Mouse (Mus musculus): Measurements from ENCODE around the gene Pxdn. TPM values are rescaled to one million over a fixed set of nuclear protein-coding genes. Genes with fewer than 3 reads are reported as not detected.

The Pxdn gene
- total RNA-seq, 2 experiments from 2014 or later, result 34.4 to 53.6 TPM

DNA sequence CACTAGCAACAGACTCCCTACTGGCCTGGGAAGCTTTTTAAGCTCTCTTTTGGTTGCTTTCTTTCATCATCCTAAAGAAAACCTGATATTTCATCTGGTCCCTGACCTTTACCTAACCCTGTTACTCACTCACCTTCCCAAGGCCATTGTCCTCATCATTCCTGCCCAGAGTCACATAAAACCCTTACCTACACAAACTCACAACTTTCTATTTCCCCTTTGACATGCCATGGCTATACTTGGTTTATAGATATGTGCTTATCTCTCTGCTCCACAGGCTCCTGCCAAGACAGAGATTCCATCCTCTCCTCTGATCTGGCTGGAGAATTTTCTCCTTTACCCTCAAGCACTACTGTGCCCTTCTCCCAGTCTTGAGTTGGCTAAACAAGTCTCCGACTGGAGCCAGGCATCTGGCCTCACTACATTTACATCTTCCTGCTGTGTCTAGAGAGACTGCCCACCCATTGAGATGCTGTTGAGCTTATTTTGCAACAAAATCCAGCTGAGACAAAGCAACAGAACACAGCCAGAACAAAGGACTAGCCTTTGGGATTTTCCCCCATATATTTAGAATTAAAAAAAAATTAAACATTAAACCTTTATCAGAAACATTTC, 124.2 kb downstream of the Pxdn start:
- no peak for DNase-seq (ENCODE audit: low spot score in 2 of 2)
- intact Hi-C loops (cut with DNase I), result no loop called here

DNA sequence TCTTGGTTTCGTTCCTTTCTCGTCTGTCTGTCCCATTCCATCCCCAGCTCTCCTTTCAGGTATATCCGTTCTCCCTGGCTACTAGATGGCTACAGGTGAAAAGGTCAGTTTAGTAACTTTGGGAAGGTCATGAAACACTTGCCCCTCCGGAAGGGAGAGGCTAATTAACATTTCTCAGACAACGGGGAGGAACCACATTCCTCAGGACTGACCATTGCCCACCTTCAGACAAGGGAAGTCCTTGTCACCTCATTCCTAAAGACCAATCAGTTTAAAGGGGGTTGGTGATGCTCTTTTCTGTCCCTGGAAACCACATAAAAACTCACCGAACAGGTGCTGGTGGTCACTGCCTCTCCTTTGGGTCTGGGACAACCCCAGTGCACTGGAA, 124.7 kb downstream of the Pxdn start:
- DNase-seq (ENCODE audit: low spot score in 2 of 2), result no peak
- intact Hi-C loops (cut with DNase I), result no loop called here

Other genes with a start within 250 kb of the Pxdn start
- under 1 TPM; 0.42 to 0.82 TPM for gene Tpo, start 195.0 kb downstream of the Pxdn start, total RNA-seq (2021)

Measured in left cerebral cortex, postnatal 36 days (tissue).